Comparison of ENCODE assay signal across 8 mouse cellular contexts in genomic region chr1:132388813-132389803, GRCm38 (mm10). TPM values are rescaled to one million over a fixed set of nuclear protein-coding genes. Genes with fewer than 3 reads are reported as not detected.
DNase-seq lines count a peak whose midpoint lies in the region; ATAC-seq and TF ChIP-seq lines count a peak whose summit lies in the region.

No protein-coding gene starts in this region.

- no peaks in the 10 kb centered on the region for H3K9me3 ChIP-seq in hindbrain, postnatal 0 days (ENCODE audit: low read length)
- no peaks in the 10 kb centered on the region for H3K9me3 ChIP-seq in midbrain, embryonic 10.5 days (replicated peaks)

- H3K4me2 ChIP-seq in hindbrain, postnatal 0 days (ENCODE audit: low read depth, low read length), result peak overlapping the region; percentile 94

- peak; percentile 63 for ATAC-seq in erythroblast, adult 5-6 weeks (replicated peaks; ENCODE audit: low FRiP score, poor library complexity, severe bottlenecking)
- no peak for ATAC-seq in hindbrain, postnatal 0 days

- peak overlapping the region; percentile 80 for H3K4me3 ChIP-seq in left cerebral cortex, adult 2 months
- H3K4me3 ChIP-seq in hindbrain, postnatal 0 days (ENCODE audit: low read length), result peak overlapping the region; percentile 75
- peak overlapping the region; percentile 85 for H3K4me3 ChIP-seq in midbrain, embryonic 10.5 days

- no peak for DNase-seq in left cerebral cortex, adult 2 months (ENCODE audit: extremely low spot score in 1 of 2, low spot score in 2 of 2)
- DNase-seq in left cerebral cortex, adult 18-20 months (ENCODE audit: low spot score in 2 of 2), result no peak
- DNase-seq in hindbrain, postnatal 0 days (ENCODE audit: low spot score), result no peak
- DNase-seq in midbrain, embryonic 10.5 days (ENCODE audit: low spot score), result no peak
- no peak for DNase-seq in left cerebral cortex, postnatal 25 days (ENCODE audit: low spot score in 2 of 2)
- no peak for DNase-seq in adrenal gland, postnatal 25 days
- DNase-seq in layer of hippocampus, postnatal 36 days, result no peak

- H3K27ac ChIP-seq in left cerebral cortex, adult 2 months, result peak overlapping the region; percentile 87
- H3K27ac ChIP-seq in hindbrain, postnatal 0 days, result peak overlapping the region; percentile 88; the same call in 1 of the 2 replicates
- peak overlapping the region; percentile 98 for H3K27ac ChIP-seq in midbrain, embryonic 10.5 days (replicated peaks)

- TF ChIP-seq CTCF in left cerebral cortex, adult 2 months (IDR thresholded peaks at IDR 0.05), result no peak
- no peak for TF ChIP-seq CTCF in hindbrain, postnatal 0 days (IDR thresholded peaks at IDR 0.05; ENCODE audit: low read depth)

- no peaks in the 10 kb centered on the region for H3K36me3 ChIP-seq in hindbrain, postnatal 0 days (ENCODE audit: insufficient read depth, low read length)
- peaks cover 3% of the 10 kb centered on the region for H3K36me3 ChIP-seq in midbrain, embryonic 10.5 days

- peak overlapping the region; percentile 71; the same call in 1 of the 2 replicates for H3K9ac ChIP-seq in hindbrain, postnatal 0 days (replicated peaks; ENCODE audit: low read length)

- peaks cover 50% of the 10 kb centered on the region for H3K4me1 ChIP-seq in hindbrain, postnatal 0 days (ENCODE audit: insufficient read depth, low read length)
- H3K4me1 ChIP-seq in midbrain, embryonic 10.5 days, result peaks cover 75% of the 10 kb centered on the region

- intact Hi-C loops in left cerebral cortex, adult 2 months (cut with DNase I), result no loop called here
- intact Hi-C loops in left cerebral cortex, postnatal 25 days (cut with DNase I), result loop anchor here (5.0 kb wide), 1 partner anchor 88 kb away; the partner anchor contains the start of gene Rbbp5

- WGBS in hindbrain, postnatal 0 days, result 38% methylated on average over 8 of the region's 8 CpGs
- WGBS in midbrain, embryonic 10.5 days, result 56% methylated on average over 8 of the region's 8 CpGs

- no peaks in the 10 kb centered on the region for H3K27me3 ChIP-seq in hindbrain, postnatal 0 days (ENCODE audit: insufficient read depth, low read length)
- H3K27me3 ChIP-seq in midbrain, embryonic 10.5 days (ENCODE audit: low read depth, poor library complexity, severe bottlenecking), result 0 out of 2 replicates have a peak, but pooled peaks cover 6% of the 10 kb centered on the region

RNA-seq across cellular contexts. Expression of gene Tmcc2, which starts 2.0 kb away (rescaled TPM):
- 100 to 1,000 TPM; 178 to 192 TPM for total RNA-seq in left cerebral cortex, adult 2 months (2021)
- 100 to 1,000 TPM; 204 to 205 TPM for total RNA-seq in left cerebral cortex, adult 18-20 months (2021)
- 2,859 and 3,164 TPM in 2 replicates for total RNA-seq in erythroblast, adult 5-6 weeks (2015; ENCODE audit: low replicate concordance)
- total RNA-seq in erythroblast, adult 5-6 weeks (2017; ENCODE audit: low replicate concordance), result 5,593 and 6,096 TPM in 2 replicates
- total RNA-seq in hindbrain, postnatal 0 days (2014; rRNA removed), result 138 and 151 TPM in 2 replicates
- 33.5 and 34.0 TPM in 2 replicates for polyA plus RNA-seq in hindbrain, postnatal 0 days (2015; fragmentation: Nextera tagmentation; extraction: Ambion mirVana)
- 9.6 and 13.3 TPM in 2 replicates for polyA plus RNA-seq in midbrain, embryonic 10.5 days (2016; fragmentation: Nextera tagmentation; extraction: Ambion mirVana)
- total RNA-seq in left cerebral cortex, postnatal 25 days (2021), result 100 to 1,000 TPM; 158 to 162 TPM
- total RNA-seq in adrenal gland, postnatal 25 days (2021), result 8.4 and 8.6 TPM in 2 replicates
- total RNA-seq in layer of hippocampus, postnatal 36 days (2021), result 100 to 1,000 TPM; 240 to 247 TPM

RNA-seq across cellular contexts. Expression of gene Dstyk, which starts 28.2 kb away (rescaled TPM):
- 10 to 100 TPM; 44.9 to 45.5 TPM for total RNA-seq in left cerebral cortex, adult 2 months (2021)
- total RNA-seq in left cerebral cortex, adult 18-20 months (2021), result 10 to 100 TPM; 44.3 to 45.2 TPM
- total RNA-seq in erythroblast, adult 5-6 weeks (2015; ENCODE audit: low replicate concordance), result 36.8 and 37.3 TPM in 2 replicates
- 46.4 and 59.1 TPM in 2 replicates for total RNA-seq in erythroblast, adult 5-6 weeks (2017; ENCODE audit: low replicate concordance)
- 21.3 and 31.8 TPM in 2 replicates for total RNA-seq in hindbrain, postnatal 0 days (2014; rRNA removed)
- 5.7 and 6.2 TPM in 2 replicates for polyA plus RNA-seq in hindbrain, postnatal 0 days (2015; fragmentation: Nextera tagmentation; extraction: Ambion mirVana)
- polyA plus RNA-seq in midbrain, embryonic 10.5 days (2016; fragmentation: Nextera tagmentation; extraction: Ambion mirVana), result 11.8 and 13.9 TPM in 2 replicates
- 10 to 100 TPM; 40.3 to 43.2 TPM for total RNA-seq in left cerebral cortex, postnatal 25 days (2021)
- 20.7 and 26.8 TPM in 2 replicates for total RNA-seq in adrenal gland, postnatal 25 days (2021)
- 10 to 100 TPM; 53.1 to 54.0 TPM for total RNA-seq in layer of hippocampus, postnatal 36 days (2021)

Comparison
In these comparisons a context has a peak if more than half of its experiments do, and no peak if none do; other contexts are left out.
1. RNA of gene Tmcc2, which starts 2.0 kb away (total RNA-seq): 2,859 to 6,096 TPM in erythroblast, adult 5-6 weeks, 240 to 247 TPM in layer of hippocampus, postnatal 36 days, 204 to 205 TPM in left cerebral cortex, adult 18-20 months, 178 to 192 TPM in left cerebral cortex, adult 2 months, 158 to 162 TPM in left cerebral cortex, postnatal 25 days and 138 to 151 TPM in hindbrain, postnatal 0 days; 8.4 to 8.6 TPM in adrenal gland, postnatal 25 days; every median in the first group is over 10 times any median in the second.
2. Peak in every context shown above with its lines, with median percentiles within 50 percentile points of each other: H3K27ac ChIP-seq and H3K4me3 ChIP-seq.